Mouse (Mus musculus): ENCODE results near the gene Fam181a. TPM values are rescaled to one million over a fixed set of nuclear protein-coding genes. Genes with fewer than 3 reads are reported as not detected.

The Fam181a gene
- polyA plus RNA-seq, 1 experiment from 2014 or later, result not detected

DNA sequence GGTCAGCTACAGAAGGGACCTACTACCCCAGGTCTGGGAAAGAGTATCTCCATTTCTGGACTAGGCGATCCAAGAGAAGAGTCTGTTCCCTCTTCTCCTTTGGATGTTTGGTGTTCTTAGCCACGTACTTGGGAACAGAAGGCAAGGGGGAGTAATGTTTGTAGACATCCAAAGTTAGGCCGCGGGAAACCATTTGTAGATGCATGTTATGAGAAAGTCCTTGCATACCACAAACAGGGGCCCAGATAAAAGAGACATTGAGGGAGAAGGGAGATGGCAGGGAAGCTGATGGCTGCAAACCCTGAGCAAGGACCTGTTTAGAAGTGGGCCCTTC lies 45.6 kb downstream of the Fam181a start:
- DNase-seq (ENCODE audit: low spot score), result no peak

GRCm38 (mm10) chr12:103358216-103358615 lies 47.4 kb downstream of the Fam181a start:
- no peak for DNase-seq (ENCODE audit: low spot score)

DNA sequence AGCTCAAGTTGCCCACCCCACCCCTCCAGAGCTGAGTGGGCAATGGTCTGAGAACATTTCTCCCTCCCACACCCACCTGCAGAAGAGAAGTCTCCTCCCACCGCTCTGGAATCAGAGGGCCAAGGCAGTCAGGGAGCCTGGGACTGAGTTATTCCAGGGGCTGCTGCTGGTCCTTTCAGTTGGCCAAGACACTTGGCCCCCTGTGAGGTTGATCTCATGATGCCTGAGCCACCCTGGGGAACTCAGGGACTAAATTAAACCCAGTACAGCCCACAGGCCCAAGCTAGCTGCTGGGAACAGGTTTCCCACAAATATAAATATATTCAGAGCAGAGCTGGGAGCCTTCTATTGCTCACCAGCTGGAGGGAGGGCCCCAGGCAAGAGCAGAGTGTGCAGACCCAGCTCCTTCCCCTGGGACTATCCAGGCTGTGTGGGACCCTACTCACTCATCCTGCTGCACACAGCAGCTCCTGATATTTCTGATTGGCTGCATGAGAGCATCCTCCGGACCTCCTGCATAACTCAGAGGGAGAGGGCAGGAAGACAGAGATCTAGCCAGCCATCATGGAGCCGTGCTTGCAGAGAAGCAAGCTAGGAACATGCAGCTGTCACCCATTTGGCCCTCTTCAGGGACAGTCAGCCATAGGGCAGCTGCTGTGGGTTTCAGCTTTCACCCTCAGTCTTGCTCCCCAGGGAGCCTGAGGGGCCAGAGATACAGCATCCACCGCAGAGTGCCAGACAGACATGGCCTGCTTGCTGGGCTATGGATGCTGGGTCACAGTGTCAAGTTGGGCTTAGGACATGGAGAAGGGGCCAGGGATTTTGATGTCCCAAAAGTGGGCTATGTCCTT lies 48.4 kb downstream of the Fam181a start:
- DNase-seq (ENCODE audit: low spot score), result no peak

DNA sequence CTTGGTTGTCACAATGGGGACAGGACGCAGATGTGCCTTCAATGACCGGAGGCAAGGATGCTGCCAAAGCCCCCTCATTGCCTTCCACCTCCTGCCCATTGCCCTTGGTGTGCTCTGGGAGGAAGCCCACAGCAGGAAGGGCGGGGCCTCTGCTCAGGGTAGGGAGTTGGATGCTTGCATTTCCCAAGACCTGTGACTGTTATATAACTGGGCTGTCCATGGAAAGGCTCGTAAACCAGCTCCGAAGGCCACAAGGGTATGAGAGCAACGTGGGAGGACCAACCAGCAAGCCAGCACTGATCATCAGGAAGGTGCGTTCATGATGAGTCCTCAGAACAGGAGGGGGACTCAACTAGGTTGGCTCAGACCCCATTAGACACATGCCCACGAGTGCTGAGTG lies 50.0 kb downstream of the Fam181a start:
- DNase-seq (ENCODE audit: low spot score), result no peak

- no peak for DNase-seq (ENCODE audit: low spot score)
These were observed 50.9 kb downstream of the Fam181a start for GRCm38 (mm10) chr12:103361539-103362307.

DNA sequence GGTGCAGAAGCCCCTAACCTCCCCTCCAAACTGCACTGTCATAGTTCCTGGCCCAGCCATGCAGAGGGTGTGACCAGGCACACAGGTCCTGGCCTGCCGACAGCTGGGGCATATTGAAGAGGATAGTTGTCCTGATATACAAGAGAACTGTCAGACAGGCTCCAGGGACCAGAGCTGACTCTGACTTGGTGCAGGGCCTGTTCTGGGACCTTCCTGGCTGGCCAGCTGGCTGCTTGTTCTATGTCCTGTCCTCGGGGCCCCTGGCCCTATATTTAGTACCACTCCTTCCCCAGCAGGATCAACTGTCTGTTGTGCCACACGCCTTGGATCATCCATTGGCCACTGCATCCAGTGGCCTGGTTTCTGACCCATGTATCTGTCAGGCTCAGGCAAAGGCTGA lies 51.6 kb downstream of the Fam181a start:
- DNase-seq (ENCODE audit: low spot score), result no peak

Other genes with a start within 250 kb of the Fam181a start
- not detected in 2 replicates for gene Prima1, start 68.8 kb upstream of the Fam181a start, polyA plus RNA-seq (2015; fragmentation: Nextera tagmentation; extraction: Ambion mirVana)
- 5.2 and 5.6 TPM in 2 replicates for gene Asb2, start 45.0 kb downstream of the Fam181a start, polyA plus RNA-seq (2015; fragmentation: Nextera tagmentation; extraction: Ambion mirVana)
- gene Otub2, start 77.7 kb downstream of the Fam181a start, polyA plus RNA-seq (2015; fragmentation: Nextera tagmentation; extraction: Ambion mirVana), result 1.9 TPM in 2 replicates
- gene 9330161L09Rik, start 96.8 kb downstream of the Fam181a start, polyA plus RNA-seq (2015; fragmentation: Nextera tagmentation; extraction: Ambion mirVana), result 0.14 and 0.21 TPM in 2 replicates
- 139 and 165 TPM in 2 replicates for gene Ddx24, start 114.9 kb downstream of the Fam181a start, polyA plus RNA-seq (2015; fragmentation: Nextera tagmentation; extraction: Ambion mirVana)
- gene Ifi27, start 123.2 kb downstream of the Fam181a start, polyA plus RNA-seq (2015; fragmentation: Nextera tagmentation; extraction: Ambion mirVana), result 160 and 162 TPM in 2 replicates
- 299 and 338 TPM in 2 replicates for gene Ifi27l2a, start 132.7 kb downstream of the Fam181a start, polyA plus RNA-seq (2015; fragmentation: Nextera tagmentation; extraction: Ambion mirVana)
- gene Ifi27l2b, start 146.2 kb downstream of the Fam181a start, polyA plus RNA-seq (2015; fragmentation: Nextera tagmentation; extraction: Ambion mirVana), result 0.25 and 0.46 TPM in 2 replicates
- gene Ppp4r4, start 221.3 kb downstream of the Fam181a start, polyA plus RNA-seq (2015; fragmentation: Nextera tagmentation; extraction: Ambion mirVana), result 0.40 and 0.44 TPM in 2 replicates